Mouse (Mus musculus) lung, embryonic 15.5 days (tissue): ENCODE results near the gene Tmem238l. TPM values are rescaled to one million over a fixed set of nuclear protein-coding genes. Genes with fewer than 3 reads are reported as not detected.

Source experiments
- ATAC-seq: fragments of 200-750 bp; cut with Nextera tagmentation; 2 replicates; pipeline ENCODE4 v1.8.0; 2017; ENCODE audit warnings: moderate number of reproducible peaks, borderline replicate concordance; ENCODE audit not compliant: low FRiP score, low TSS enrichment; ENCODE audit errors: extremely low read depth
- H3K27ac ChIP-seq: fragments of 300-500 bp; sonication (generic); 2 replicates; pipeline ENCODE4 v1.5.1; 2015; ENCODE audit warnings: moderate library complexity, mild to moderate bottlenecking, inconsistent platforms
- H3K27me3 ChIP-seq: fragments of 300-500 bp; sonication (generic); 2 replicates; pipeline ENCODE4 v1.6.1; 2015; ENCODE audit warnings: inconsistent platforms
- H3K36me3 ChIP-seq: fragments of 300-500 bp; sonication (generic); 2 replicates; pipeline ENCODE4 v1.6.1; 2015; ENCODE audit warnings: inconsistent platforms
- H3K4me1 ChIP-seq: fragments of 300-500 bp; sonication (generic); 2 replicates; pipeline ENCODE4 v1.6.1; 2015; ENCODE audit warnings: inconsistent platforms
- H3K4me2 ChIP-seq: fragments of 300-500 bp; sonication (generic); 2 replicates; pipeline ENCODE4 v1.6.1; 2015; ENCODE audit warnings: inconsistent platforms, mild to moderate bottlenecking, moderate library complexity
- H3K4me3 ChIP-seq: fragments of 300-500 bp; sonication (generic); 2 replicates; pipeline ENCODE4 v1.5.1; 2015; ENCODE audit warnings: mild to moderate bottlenecking, inconsistent platforms
- H3K9ac ChIP-seq: fragments of 300-500 bp; sonication (generic); 2 replicates; pipeline ENCODE4 v1.6.1; 2015; ENCODE audit warnings: inconsistent platforms
- H3K9me3 ChIP-seq: fragments of 300-500 bp; sonication (generic); 2 replicates; pipeline ENCODE4 v1.6.1; 2016; ENCODE audit warnings: inconsistent platforms
- WGBS: fragments of 180-500 bp; shearing (Covaris S2); methylation state at CpG from one replicate; pipeline ENCODE4 v1.1.7; 2015; 5-methylcytosine and 5-hydroxymethylcytosine counted together
- polyA plus RNA-seq: library from polyadenylated mRNA; unstranded; fragments of >200 nt; fragmentation: Nextera tagmentation; extraction: Ambion mirVana; gene quantifications from 2 replicates; pipeline ENCODE4 v1.2.1, GENCODE M21; 2015

The Tmem238l gene
- polyA plus RNA-seq, 1 experiment from 2014 or later, result not detected

GRCm38 (mm10) chr11:66983422-66984164, 27.2 kb downstream of the Tmem238l start:
- WGBS, result 34% methylated on average over 11 of the region's 11 CpGs
- no peaks in the 10 kb centered on the region for H3K27me3 ChIP-seq
- no peak overlapping the region for H3K9ac ChIP-seq
- peaks cover 23% of the 10 kb centered on the region for H3K4me1 ChIP-seq
- H3K4me2 ChIP-seq, result peak overlapping the region; percentile 69
- H3K36me3 ChIP-seq, result no peaks in the 10 kb centered on the region
- H3K4me3 ChIP-seq, result no peak overlapping the region
- 0 out of 2 replicates have a peak, but pooled peaks have one; percentile 21 for ATAC-seq
- H3K27ac ChIP-seq, result peak overlapping the region; percentile 69
- H3K9me3 ChIP-seq, result no peaks in the 10 kb centered on the region

- Histone ChIP-seq H3K4me3 (peak overlapping the region; percentile 43), H3K9me3 (no peaks in the 10 kb centered on the region), H3K27me3 (no peaks in the 10 kb centered on the region), H3K9ac (peak overlapping the region; percentile 25; the same call in 1 of the 2 replicates), H3K4me1 (peaks cover 23% of the 10 kb centered on the region), H3K4me2 (peak overlapping the region; percentile 69), H3K27ac (peak overlapping the region; percentile 69), H3K36me3 (no peaks in the 10 kb centered on the region)
- WGBS, result 4% methylated on average over 28 of the region's 28 CpGs
- peak; percentile 62; the same call in 1 of the 2 replicates for ATAC-seq
Observed at GRCm38 (mm10) chr11:66984165-66985135, 28.0 kb downstream of the Tmem238l start.

- Histone ChIP-seq H3K9me3 (no peaks in the 10 kb centered on the region), H3K36me3 (no peaks in the 10 kb centered on the region), H3K4me1 (peaks cover 23% of the 10 kb centered on the region), H3K9ac (peak overlapping the region; percentile 25; the same call in 1 of the 2 replicates), H3K4me2 (peak overlapping the region; percentile 69), H3K27ac (peak overlapping the region; percentile 69), H3K4me3 (peak overlapping the region; percentile 43), H3K27me3 (no peaks in the 10 kb centered on the region)
- no peak for ATAC-seq
- WGBS, result 26% methylated on average over 11 of the region's 11 CpGs
Observed at GRCm38 (mm10) chr11:66985136-66985702, 28.8 kb downstream of the Tmem238l start.

GRCm38 (mm10) chr11:66992150-66992549, 35.7 kb downstream of the Tmem238l start:
- H3K36me3 ChIP-seq, result no peaks in the 10 kb centered on the region
- H3K4me2 ChIP-seq, result no peak overlapping the region
- H3K27ac ChIP-seq, result no peak overlapping the region
- H3K4me3 ChIP-seq, result no peak overlapping the region
- no peak overlapping the region for H3K9ac ChIP-seq
- H3K9me3 ChIP-seq, result no peaks in the 10 kb centered on the region
- peaks cover 5% of the 10 kb centered on the region; the same call in 1 of the 2 replicates for H3K4me1 ChIP-seq
- ATAC-seq, result no peak
- 73% methylated on average over 2 of the region's 2 CpGs for WGBS
- H3K27me3 ChIP-seq, result no peaks in the 10 kb centered on the region

- H3K36me3 ChIP-seq, result no peaks in the 10 kb centered on the region
- no peaks in the 10 kb centered on the region for H3K9me3 ChIP-seq
- H3K27ac ChIP-seq, result no peak overlapping the region
- ATAC-seq, result no peak
- 9% methylated on average over 1 of the region's 1 CpGs for WGBS
- no peak overlapping the region for H3K4me2 ChIP-seq
- no peaks in the 10 kb centered on the region for H3K27me3 ChIP-seq
- no peak overlapping the region for H3K4me3 ChIP-seq
- peaks cover 18% of the 10 kb centered on the region for H3K4me1 ChIP-seq
- H3K9ac ChIP-seq, result no peak overlapping the region
Observed at GRCm38 (mm10) chr11:66993674-66994073, 37.2 kb downstream of the Tmem238l start.

- Histone ChIP-seq H3K27me3 (no peaks in the 10 kb centered on the region), H3K4me3 (no peak overlapping the region), H3K9me3 (no peaks in the 10 kb centered on the region), H3K36me3 (no peaks in the 10 kb centered on the region), H3K4me2 (no peak overlapping the region), H3K4me1 (peaks cover 22% of the 10 kb centered on the region), H3K9ac (no peak overlapping the region), H3K27ac (no peak overlapping the region)
- no peak for ATAC-seq
- 68% methylated on average over 4 of the region's 4 CpGs for WGBS
Observed at GRCm38 (mm10) chr11:66996446-66996845, 40.0 kb downstream of the Tmem238l start.

GRCm38 (mm10) chr11:66998467-66999403, 42.3 kb downstream of the Tmem238l start:
- peak; percentile 83 for ATAC-seq
- Histone ChIP-seq H3K9ac (no peak overlapping the region), H3K27me3 (no peaks in the 10 kb centered on the region), H3K4me3 (no peak overlapping the region), H3K36me3 (no peaks in the 10 kb centered on the region), H3K9me3 (no peaks in the 10 kb centered on the region), H3K4me2 (no peak overlapping the region), H3K4me1 (peaks cover 17% of the 10 kb centered on the region), H3K27ac (peak overlapping the region; percentile 46)
- WGBS, result 42% methylated on average over 14 of the region's 14 CpGs

GRCm38 (mm10) chr11:67000671-67001070, 44.2 kb downstream of the Tmem238l start:
- Histone ChIP-seq H3K9me3 (no peaks in the 10 kb centered on the region), H3K36me3 (no peaks in the 10 kb centered on the region), H3K4me2 (no peak overlapping the region), H3K9ac (no peak overlapping the region), H3K4me3 (no peak overlapping the region), H3K4me1 (peaks cover 17% of the 10 kb centered on the region), H3K27me3 (no peaks in the 10 kb centered on the region), H3K27ac (no peak overlapping the region)
- WGBS, result 72% methylated on average over 4 of the region's 4 CpGs
- ATAC-seq, result no peak

GRCm38 (mm10) chr11:67001717-67002116, 45.3 kb downstream of the Tmem238l start:
- Histone ChIP-seq H3K9me3 (no peaks in the 10 kb centered on the region), H3K4me2 (no peak overlapping the region), H3K27ac (no peak overlapping the region), H3K27me3 (no peaks in the 10 kb centered on the region), H3K4me1 (peaks cover 17% of the 10 kb centered on the region), H3K4me3 (no peak overlapping the region), H3K9ac (no peak overlapping the region), H3K36me3 (no peaks in the 10 kb centered on the region)
- ATAC-seq, result no peak
- 31% methylated on average over 1 of the region's 1 CpGs for WGBS

- Histone ChIP-seq H3K36me3 (no peaks in the 10 kb centered on the region), H3K9me3 (no peaks in the 10 kb centered on the region), H3K27me3 (no peaks in the 10 kb centered on the region), H3K4me2 (no peak overlapping the region), H3K4me3 (no peak overlapping the region), H3K9ac (no peak overlapping the region), H3K4me1 (peaks cover 12% of the 10 kb centered on the region), H3K27ac (no peak overlapping the region)
- ATAC-seq, result no peak
- 30% methylated on average over 2 of the region's 2 CpGs for WGBS
Observed at GRCm38 (mm10) chr11:67002911-67003310, 46.5 kb downstream of the Tmem238l start.

- 76% methylated on average over 8 of the region's 8 CpGs for WGBS
- H3K27me3 ChIP-seq, result no peaks in the 10 kb centered on the region
- no peaks in the 10 kb centered on the region for H3K9me3 ChIP-seq
- ATAC-seq, result no peak
- no peaks in the 10 kb centered on the region for H3K4me1 ChIP-seq
- H3K4me3 ChIP-seq, result no peak overlapping the region
- no peak overlapping the region for H3K9ac ChIP-seq
- no peak overlapping the region for H3K27ac ChIP-seq
- H3K36me3 ChIP-seq, result no peaks in the 10 kb centered on the region
- H3K4me2 ChIP-seq, result no peak overlapping the region
Observed at GRCm38 (mm10) chr11:67007961-67008360, 51.5 kb downstream of the Tmem238l start.
